In the genomic region with DNA sequence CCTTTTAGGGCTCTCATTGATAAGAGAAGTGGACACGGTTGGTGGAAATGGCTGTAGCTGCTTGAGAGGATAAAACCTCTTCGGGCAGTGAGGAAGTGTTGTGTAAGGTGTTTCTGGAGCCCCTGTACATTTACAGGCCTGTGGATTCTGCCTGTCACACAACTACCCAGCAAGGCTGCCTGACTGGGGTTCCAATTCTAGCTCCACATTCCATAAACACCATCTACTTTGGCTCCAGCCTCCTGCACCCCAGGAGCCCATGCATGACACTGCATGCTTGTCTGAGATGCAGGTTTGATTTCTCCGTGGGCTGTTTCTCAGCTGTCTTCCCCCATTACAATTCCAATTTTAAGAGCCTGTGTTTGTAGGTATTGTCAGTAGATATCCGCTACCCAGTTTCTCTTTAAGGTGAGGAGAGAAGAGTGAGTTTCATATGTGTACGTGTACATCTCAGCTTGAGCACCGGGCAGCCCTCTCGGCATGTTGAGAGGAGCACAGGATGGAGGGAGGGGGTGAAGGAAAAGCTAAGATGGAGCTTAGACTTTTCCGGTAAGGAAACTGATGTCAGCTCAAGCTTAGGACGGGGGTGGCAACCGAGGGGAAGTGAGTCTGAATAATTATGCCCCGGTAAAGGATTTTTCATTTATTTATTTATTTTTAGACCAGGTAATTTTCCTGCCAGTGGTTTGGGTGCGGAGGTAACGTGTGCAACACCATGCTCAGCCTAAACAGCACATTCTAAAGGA, we compare ENCODE assay signal across 8 mouse cellular contexts. TPM values are rescaled to one million over a fixed set of nuclear protein-coding genes. Genes with fewer than 3 reads are reported as not detected.
DNase-seq lines count a peak whose midpoint lies in the region; ATAC-seq and TF ChIP-seq lines count a peak whose summit lies in the region.

No protein-coding gene starts in this region.

- no peak for TF ChIP-seq EP300 in ES-Bruce4 (IDR thresholded peaks at IDR 0.05; ENCODE audit: insufficient read depth, low read depth, low read length)

- H3K36me3 ChIP-seq in heart, embryonic 11.5 days (ENCODE audit: control insufficient read depth, insufficient read depth, low read length): no peaks in the 10 kb centered on the region
- H3K36me3 ChIP-seq in ES-Bruce4 (ENCODE audit: control insufficient read depth, insufficient read depth, low read length, poor library complexity, severe bottlenecking): no peaks in the 10 kb centered on the region
- H3K36me3 ChIP-seq in forebrain, embryonic 12.5 days (replicated peaks): 0 out of 2 replicates have a peak, but pooled peaks cover 2% of the 10 kb centered on the region
- H3K36me3 ChIP-seq in limb, embryonic 15.5 days: no peaks in the 10 kb centered on the region

- H3K9me3 ChIP-seq in heart, embryonic 11.5 days (replicated peaks; ENCODE audit: control insufficient read depth, low read length): no peaks in the 10 kb centered on the region
- no peaks in the 10 kb centered on the region for H3K9me3 ChIP-seq in ES-Bruce4 (replicated peaks; ENCODE audit: control insufficient read depth, insufficient read depth, low read length, poor library complexity, severe bottlenecking)
- no peaks in the 10 kb centered on the region for H3K9me3 ChIP-seq in forebrain, embryonic 12.5 days
- no peaks in the 10 kb centered on the region for H3K9me3 ChIP-seq in limb, embryonic 15.5 days

- no peak overlapping the region for H3K27ac ChIP-seq in heart, embryonic 11.5 days (ENCODE audit: low read depth, low read length)
- H3K27ac ChIP-seq in ES-Bruce4 (ENCODE audit: insufficient read depth, low read length): no peak overlapping the region
- H3K27ac ChIP-seq in forebrain, embryonic 12.5 days: peak overlapping the region; percentile 88
- H3K27ac ChIP-seq in limb, embryonic 15.5 days: no peak overlapping the region

- no peak for TF ChIP-seq CTCF in ES-Bruce4 (IDR thresholded peaks at IDR 0.05; ENCODE audit: low read depth, low read length)

- DNase-seq in heart, postnatal 36 days: no peak
- no peak for DNase-seq in thymus, postnatal 14 days
- DNase-seq in urinary bladder, postnatal 25 days (ENCODE audit: low spot score): no peak
- no peak for DNase-seq in layer of hippocampus, postnatal 36 days

- 32% methylated on average over 13 of the region's 13 CpGs for WGBS in heart, embryonic 11.5 days (ENCODE audit: insufficient replicate concordance)
- WGBS in forebrain, embryonic 12.5 days: 31% methylated on average over 13 of the region's 13 CpGs
- WGBS in limb, embryonic 15.5 days: 33% methylated on average over 13 of the region's 13 CpGs

- intact Hi-C loops in heart, postnatal 36 days (cut with DNase I): no loop called here

- H3K27me3 ChIP-seq in heart, embryonic 11.5 days (ENCODE audit: control insufficient read depth, insufficient read depth, low read length): peaks cover 69% of the 10 kb centered on the region
- H3K27me3 ChIP-seq in ES-Bruce4 (ENCODE audit: control insufficient read depth, insufficient read depth, low read length, poor library complexity, severe bottlenecking): peaks cover 3% of the 10 kb centered on the region; the same call in 1 of the 2 replicates
- H3K27me3 ChIP-seq in forebrain, embryonic 12.5 days: peaks cover 28% of the 10 kb centered on the region
- peaks cover 57% of the 10 kb centered on the region for H3K27me3 ChIP-seq in limb, embryonic 15.5 days

- no peak for TF ChIP-seq POLR2A in ES-Bruce4 (IDR thresholded peaks at IDR 0.05; ENCODE audit: insufficient read depth, low read length)

- H3K4me1 ChIP-seq in heart, embryonic 11.5 days (ENCODE audit: control insufficient read depth, insufficient read depth, low read length): peaks cover 3% of the 10 kb centered on the region; the same call in 1 of the 2 replicates
- H3K4me1 ChIP-seq in ES-Bruce4 (ENCODE audit: control insufficient read depth, insufficient read depth, low read length): no peaks in the 10 kb centered on the region
- H3K4me1 ChIP-seq in forebrain, embryonic 12.5 days: peaks cover 30% of the 10 kb centered on the region
- peaks cover 17% of the 10 kb centered on the region for H3K4me1 ChIP-seq in limb, embryonic 15.5 days

- ATAC-seq in heart, embryonic 11.5 days (replicated peaks; ENCODE audit: insufficient number of reproducible peaks, low FRiP score, low TSS enrichment): no peak
- no peak for ATAC-seq in forebrain, embryonic 12.5 days (ENCODE audit: low FRiP score)
- ATAC-seq in limb, embryonic 15.5 days (ENCODE audit: insufficient number of reproducible peaks, low FRiP score, low TSS enrichment, low read depth): no peak

- H3K4me3 ChIP-seq in heart, embryonic 11.5 days (ENCODE audit: low read depth, low read length): peak overlapping the region; percentile 63
- H3K4me3 ChIP-seq in ES-Bruce4 (ENCODE audit: low read depth, low read length): peak overlapping the region; percentile 62
- H3K4me3 ChIP-seq in forebrain, embryonic 12.5 days (replicated peaks): peak overlapping the region; percentile 82
- H3K4me3 ChIP-seq in limb, embryonic 15.5 days: peak overlapping the region; percentile 51

- H3K9ac ChIP-seq in heart, embryonic 11.5 days (ENCODE audit: low read depth, low read length): 0 out of 2 replicates have a peak overlapping the region, but pooled peaks have one; percentile 56
- peak overlapping the region; percentile 65; the same call in 1 of the 2 replicates for H3K9ac ChIP-seq in ES-Bruce4 (ENCODE audit: low read depth, poor library complexity, severe bottlenecking)
- peak overlapping the region; percentile 93 for H3K9ac ChIP-seq in forebrain, embryonic 12.5 days
- no peak overlapping the region; the same call in 1 of the 2 replicates for H3K9ac ChIP-seq in limb, embryonic 15.5 days

- H3K4me2 ChIP-seq in heart, embryonic 11.5 days: peak overlapping the region; percentile 98
- H3K4me2 ChIP-seq in forebrain, embryonic 12.5 days: peak overlapping the region; percentile 88
- H3K4me2 ChIP-seq in limb, embryonic 15.5 days: peak overlapping the region; percentile 95; the same call in 1 of the 2 replicates

RNA-seq across cellular contexts. Expression of a gene that starts 2.0 kb away (rescaled TPM):
- 0.42 and 0.49 TPM in 2 replicates for polyA plus RNA-seq in heart, embryonic 11.5 days (2014; fragmentation: Nextera tagmentation; extraction: Ambion mirVana)
- under 1 TPM; 0.19 to 0.22 TPM for total RNA-seq in heart, postnatal 36 days (2021)
- polyA plus RNA-seq in ES-Bruce4 (2011; ENCODE audit: insufficient read depth, insufficient read length, low read depth, missing spikeins): 13.5 and 13.7 TPM in 2 replicates
- 25.2 and 27.3 TPM in 2 replicates for polyA plus RNA-seq in forebrain, embryonic 12.5 days (2016; fragmentation: Nextera tagmentation; extraction: Ambion mirVana)
- 5.5 TPM in 2 replicates for polyA plus RNA-seq in limb, embryonic 15.5 days (2015; fragmentation: Nextera tagmentation; extraction: Ambion mirVana)
- total RNA-seq in layer of hippocampus, postnatal 36 days (2021): 100 to 1,000 TPM; 575 to 585 TPM

RNA-seq across cellular contexts. Expression of a gene that starts 14.5 kb away (rescaled TPM):
- polyA plus RNA-seq in heart, embryonic 11.5 days (2014; fragmentation: Nextera tagmentation; extraction: Ambion mirVana): 1.2 TPM in 2 replicates
- not detected for total RNA-seq in heart, postnatal 36 days (2021)
- polyA plus RNA-seq in ES-Bruce4 (2011; ENCODE audit: insufficient read depth, insufficient read length, low read depth, missing spikeins): 0.32 and 0.87 TPM in 2 replicates
- polyA plus RNA-seq in forebrain, embryonic 12.5 days (2016; fragmentation: Nextera tagmentation; extraction: Ambion mirVana): 4.5 and 5.4 TPM in 2 replicates
- polyA plus RNA-seq in limb, embryonic 15.5 days (2015; fragmentation: Nextera tagmentation; extraction: Ambion mirVana): 2.9 and 4.0 TPM in 2 replicates
- 1 to 10 TPM; 1.4 to 1.7 TPM for total RNA-seq in layer of hippocampus, postnatal 36 days (2021)

RNA-seq across cellular contexts. Expression of a gene that starts 43.3 kb away (rescaled TPM):
- 37.0 and 43.4 TPM in 2 replicates for polyA plus RNA-seq in heart, embryonic 11.5 days (2014; fragmentation: Nextera tagmentation; extraction: Ambion mirVana)
- total RNA-seq in heart, postnatal 36 days (2021): 1 to 10 TPM; 5.9 to 7.0 TPM
- 7.2 and 7.4 TPM in 2 replicates for polyA plus RNA-seq in ES-Bruce4 (2011; ENCODE audit: insufficient read depth, insufficient read length, low read depth, missing spikeins)
- polyA plus RNA-seq in forebrain, embryonic 12.5 days (2016; fragmentation: Nextera tagmentation; extraction: Ambion mirVana): 151 and 159 TPM in 2 replicates
- 56.3 and 56.9 TPM in 2 replicates for polyA plus RNA-seq in limb, embryonic 15.5 days (2015; fragmentation: Nextera tagmentation; extraction: Ambion mirVana)
- 10 to 100 TPM; 17.4 to 20.2 TPM for total RNA-seq in layer of hippocampus, postnatal 36 days (2021)
